Mouse (Mus musculus) 3134 (cell line): Measurements from ENCODE around the gene Rfx3.

ENCODE experiments used
- DNase-seq: peaks from one replicate; pipeline ENCODE4 v3.0.0-alpha.2; 2011; ENCODE audit warnings: low spot score; ENCODE audit not compliant: insufficient read length; ENCODE audit errors: extremely low read depth

Gene Rfx3

GRCm38 (mm10) chr19:28010471-28011395 lies at the start of gene Rfx3:
Gene Rfx3 (minus strand): TSS chr19:28011166.
- DNase-seq: no peak

- no peak for DNase-seq
Observed at GRCm38 (mm10) chr19:28052058-28052457, 41.1 kb upstream of the Rfx3 start.

GRCm38 (mm10) chr19:28051571-28051970 lies 40.6 kb upstream of the Rfx3 start:
- DNase-seq: no peak

- DNase-seq: no peak
Observed at GRCm38 (mm10) chr19:28049280-28049679, 38.3 kb upstream of the Rfx3 start.

GRCm38 (mm10) chr19:28046806-28047205 lies 35.8 kb upstream of the Rfx3 start:
- DNase-seq: peak; percentile 15

- DNase-seq: no peak
Observed at GRCm38 (mm10) chr19:28044950-28045349, 34.0 kb upstream of the Rfx3 start.

GRCm38 (mm10) chr19:28011718-28012499 lies 943 bp upstream of the Rfx3 start:
- peak; percentile 89 for DNase-seq

- peak; percentile 95 for DNase-seq
Observed at GRCm38 (mm10) chr19:28011396-28011717, 391 bp upstream of the Rfx3 start.

GRCm38 (mm10) chr19:28009587-28010281 lies 1.2 kb downstream of the Rfx3 start:
- DNase-seq: peak; percentile 62

GRCm38 (mm10) chr19:28004190-28004589 lies 6.8 kb downstream of the Rfx3 start:
- no peak for DNase-seq

GRCm38 (mm10) chr19:28003474-28003873 lies 7.5 kb downstream of the Rfx3 start:
- DNase-seq: no peak

GRCm38 (mm10) chr19:28002708-28003107 lies 8.3 kb downstream of the Rfx3 start:
- DNase-seq: no peak

- no peak for DNase-seq
Observed at GRCm38 (mm10) chr19:27992800-27993199, 18.2 kb downstream of the Rfx3 start.

GRCm38 (mm10) chr19:27988746-27989145 lies 22.2 kb downstream of the Rfx3 start:
- DNase-seq: no peak

GRCm38 (mm10) chr19:27967590-27967989 lies 43.4 kb downstream of the Rfx3 start:
- DNase-seq: no peak

GRCm38 (mm10) chr19:27961271-27961670 lies 49.7 kb downstream of the Rfx3 start:
- DNase-seq: no peak

- no peak for DNase-seq
Observed at GRCm38 (mm10) chr19:27935453-27935852, 75.5 kb downstream of the Rfx3 start.

GRCm38 (mm10) chr19:27931136-27931535 lies 79.8 kb downstream of the Rfx3 start:
- no peak for DNase-seq

GRCm38 (mm10) chr19:27926378-27926777 lies 84.6 kb downstream of the Rfx3 start:
- no peak for DNase-seq

GRCm38 (mm10) chr19:27919040-27919439 lies 91.9 kb downstream of the Rfx3 start:
- DNase-seq: no peak

- no peak for DNase-seq
Observed at GRCm38 (mm10) chr19:27916446-27916845, 94.5 kb downstream of the Rfx3 start.
